Mouse (Mus musculus): ENCODE data around the gene Tmem144. TPM values are rescaled to one million over a fixed set of nuclear protein-coding genes. Genes with fewer than 3 reads are reported as not detected.

Tmem144 gene
- polyA plus RNA-seq (2015; fragmentation: Nextera tagmentation; extraction: Ambion mirVana): 3.5 and 4.0 TPM in 2 replicates

DNA sequence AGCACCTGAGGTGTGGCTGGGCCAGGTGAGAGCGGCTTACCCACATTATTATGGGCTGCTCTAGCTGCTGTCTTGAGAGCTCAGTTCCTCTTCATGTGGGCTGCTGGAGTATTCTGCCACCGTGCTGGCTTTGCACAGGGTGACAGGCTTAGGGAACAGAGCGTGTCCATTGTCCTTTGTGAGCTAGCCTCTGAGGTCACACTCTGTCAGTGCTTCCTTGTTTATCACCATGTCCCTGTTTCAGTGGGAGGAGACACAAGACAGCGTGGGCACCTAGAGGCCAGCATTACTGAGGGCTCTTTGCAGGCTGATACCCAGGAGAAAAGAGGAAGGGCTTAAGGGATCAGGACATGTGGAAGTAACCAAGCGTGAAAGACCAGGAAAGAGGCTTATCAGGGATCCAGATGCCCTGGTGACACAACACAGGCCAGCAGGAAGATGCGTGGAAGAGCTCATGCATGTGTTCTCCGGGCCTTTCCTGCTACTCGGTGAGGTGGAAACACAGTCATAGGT, at the start of gene Tmem144:
Tmem144 (minus strand) TSS at position 120 of the 513 bp plus-strand sequence.
- Histone ChIP-seq H3K36me3 (no peaks in the 10 kb centered on the region), H3K4me2 (no peak within 1 kb of the TSS), H3K27ac (no peak within 1 kb of the TSS), H3K4me1 (no peaks in the 10 kb centered on the region), H3K27me3 (no peaks in the 10 kb centered on the region), H3K9me3 (no peaks in the 10 kb centered on the region), H3K9ac (no peak within 1 kb of the TSS), H3K4me3 (no peak within 1 kb of the TSS)
- ATAC-seq (ENCODE audit: insufficient number of reproducible peaks, insufficient read depth, low FRiP score, low TSS enrichment, low read depth): no peak
- 45% methylated on average over 8 of the region's 8 CpGs for WGBS

DNA sequence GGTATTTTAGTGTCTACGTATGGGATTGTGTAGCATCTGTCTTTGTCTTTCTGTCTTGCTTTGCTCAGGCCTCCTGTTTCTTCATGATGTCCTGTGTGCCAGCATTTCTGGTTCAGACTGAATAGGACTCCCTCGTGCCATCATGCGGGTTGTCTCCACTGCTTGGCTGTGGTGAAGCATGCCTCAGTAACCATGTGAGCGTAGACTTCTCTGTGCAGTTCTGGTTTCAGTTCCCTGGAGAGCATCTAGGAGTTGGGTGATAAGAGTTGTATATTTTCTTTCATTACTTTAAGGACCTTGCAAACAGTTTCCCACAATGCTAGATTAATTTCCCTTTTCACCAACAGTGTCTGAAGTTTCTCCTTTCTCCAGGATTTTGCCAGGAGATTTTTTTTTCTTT, 49.2 kb upstream of the Tmem144 start:
- Histone ChIP-seq H3K4me3 (no peak overlapping the region), H3K4me2 (no peak overlapping the region), H3K9me3 (no peaks in the 10 kb centered on the region), H3K4me1 (peaks cover 9% of the 10 kb centered on the region; the same call in 1 of the 2 replicates), H3K9ac (no peak overlapping the region), H3K36me3 (no peaks in the 10 kb centered on the region), H3K27me3 (no peaks in the 10 kb centered on the region), H3K27ac (no peak overlapping the region)
- 86% methylated on average over 4 of the region's 4 CpGs for WGBS
- ATAC-seq (ENCODE audit: insufficient number of reproducible peaks, insufficient read depth, low FRiP score, low TSS enrichment, low read depth): no peak

DNA sequence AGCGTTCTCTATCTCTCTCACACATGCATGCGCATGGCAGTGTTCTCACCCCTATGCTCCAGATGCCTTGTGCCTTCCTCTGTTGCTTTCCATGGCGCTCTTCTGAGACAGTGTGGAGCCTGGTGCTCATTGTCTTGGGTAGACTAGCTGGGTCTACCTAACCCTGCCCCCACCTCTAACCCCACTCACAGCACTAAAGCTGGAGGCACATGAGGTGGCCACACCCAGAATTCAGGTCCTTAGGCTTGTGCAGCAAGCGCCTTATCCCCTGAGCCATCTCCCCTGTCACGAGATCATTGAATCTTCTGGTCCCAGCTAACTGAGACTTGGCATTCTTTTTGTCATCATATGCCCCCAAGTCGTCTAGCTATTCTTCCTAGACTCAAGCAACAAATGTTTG, 48.7 kb upstream of the Tmem144 start:
- no peaks in the 10 kb centered on the region for H3K36me3 ChIP-seq
- no peak overlapping the region for H3K4me2 ChIP-seq
- no peak overlapping the region for H3K9ac ChIP-seq
- peaks cover 9% of the 10 kb centered on the region; the same call in 1 of the 2 replicates for H3K4me1 ChIP-seq
- no peak overlapping the region for H3K4me3 ChIP-seq
- 82% methylated on average over 6 of the region's 6 CpGs for WGBS
- no peaks in the 10 kb centered on the region for H3K9me3 ChIP-seq
- ATAC-seq (ENCODE audit: insufficient number of reproducible peaks, insufficient read depth, low FRiP score, low TSS enrichment, low read depth): no peak
- no peak overlapping the region for H3K27ac ChIP-seq
- H3K27me3 ChIP-seq: no peaks in the 10 kb centered on the region

DNA sequence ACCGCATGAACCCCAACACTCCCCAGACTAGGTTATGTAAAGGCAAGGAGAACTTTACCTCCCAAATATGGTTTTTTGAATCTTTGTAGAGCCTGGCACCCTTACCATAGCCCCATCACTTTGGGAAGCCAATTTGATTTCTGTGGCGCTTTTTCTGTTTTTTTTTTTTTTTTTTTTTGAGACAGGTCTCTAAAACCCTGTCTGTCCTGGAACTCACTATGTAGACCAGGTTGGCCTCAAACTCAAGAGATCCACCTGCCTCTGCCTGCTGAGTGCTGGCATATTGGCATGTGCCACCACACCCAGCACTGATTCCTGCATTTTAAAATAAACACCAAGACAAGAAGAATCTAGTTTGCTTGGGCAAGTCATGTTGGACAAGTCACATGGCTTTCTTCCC, 47.9 kb upstream of the Tmem144 start:
- WGBS: 99% methylated on average over 2 of the region's 2 CpGs
- no peak for ATAC-seq (ENCODE audit: insufficient number of reproducible peaks, insufficient read depth, low FRiP score, low TSS enrichment, low read depth)
- Histone ChIP-seq H3K4me1 (peaks cover 9% of the 10 kb centered on the region; the same call in 1 of the 2 replicates), H3K36me3 (no peaks in the 10 kb centered on the region), H3K9me3 (no peaks in the 10 kb centered on the region), H3K4me3 (no peak overlapping the region), H3K27ac (no peak overlapping the region), H3K4me2 (no peak overlapping the region), H3K27me3 (no peaks in the 10 kb centered on the region), H3K9ac (no peak overlapping the region)

DNA sequence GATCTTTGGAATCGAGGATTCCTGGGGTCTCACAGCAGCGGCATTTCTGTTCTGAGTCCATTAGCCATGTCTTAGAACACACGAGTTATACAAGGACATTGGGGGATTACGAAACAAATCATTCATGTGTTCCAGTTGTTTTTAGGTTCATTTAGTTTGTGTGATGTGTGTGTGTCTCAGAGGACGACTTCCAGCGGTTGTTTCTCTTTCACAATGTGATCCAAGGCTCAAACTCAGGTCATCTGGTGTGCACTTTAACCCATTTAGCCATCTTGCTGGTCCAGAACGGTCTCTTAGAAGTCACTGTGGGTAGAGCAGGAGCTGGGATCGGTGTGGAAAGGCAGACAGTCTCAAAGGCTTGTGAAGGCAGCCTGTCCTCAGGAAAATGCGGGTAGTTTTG, 47.3 kb upstream of the Tmem144 start:
- no peak for ATAC-seq (ENCODE audit: insufficient number of reproducible peaks, insufficient read depth, low FRiP score, low TSS enrichment, low read depth)
- H3K4me1 ChIP-seq: peaks cover 9% of the 10 kb centered on the region; the same call in 1 of the 2 replicates
- H3K4me3 ChIP-seq: no peak overlapping the region
- no peak overlapping the region for H3K9ac ChIP-seq
- H3K4me2 ChIP-seq: no peak overlapping the region
- H3K9me3 ChIP-seq: no peaks in the 10 kb centered on the region
- no peak overlapping the region for H3K27ac ChIP-seq
- WGBS: 85% methylated on average over 9 of the region's 9 CpGs
- no peaks in the 10 kb centered on the region for H3K27me3 ChIP-seq
- H3K36me3 ChIP-seq: no peaks in the 10 kb centered on the region

DNA sequence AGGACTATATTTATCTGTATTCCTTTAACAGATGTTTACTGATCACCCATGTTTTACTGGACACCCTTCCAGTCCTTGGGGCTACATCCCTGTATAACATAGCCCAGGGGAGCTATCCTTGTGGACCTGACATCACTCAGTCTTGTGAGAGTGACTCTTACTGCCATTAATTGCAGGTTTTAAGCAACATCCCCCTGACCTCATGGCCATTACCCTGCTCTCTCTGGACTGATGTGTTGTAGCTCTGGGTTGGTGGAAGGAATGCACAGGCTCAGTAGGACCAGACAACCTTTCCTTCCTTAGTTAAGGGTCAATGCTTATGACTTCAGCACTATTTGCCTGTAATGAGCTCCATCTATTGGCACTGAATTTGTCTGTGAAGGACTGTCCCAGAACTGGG, 45.9 kb upstream of the Tmem144 start:
- Histone ChIP-seq H3K27me3 (no peaks in the 10 kb centered on the region), H3K4me3 (no peak overlapping the region), H3K4me2 (no peak overlapping the region), H3K9ac (no peak overlapping the region), H3K36me3 (no peaks in the 10 kb centered on the region), H3K9me3 (no peaks in the 10 kb centered on the region), H3K4me1 (peaks cover 9% of the 10 kb centered on the region; the same call in 1 of the 2 replicates), H3K27ac (0 out of 2 replicates have a peak overlapping the region, but pooled peaks have one; percentile 28)
- ATAC-seq (ENCODE audit: insufficient number of reproducible peaks, insufficient read depth, low FRiP score, low TSS enrichment, low read depth): no peak

DNA sequence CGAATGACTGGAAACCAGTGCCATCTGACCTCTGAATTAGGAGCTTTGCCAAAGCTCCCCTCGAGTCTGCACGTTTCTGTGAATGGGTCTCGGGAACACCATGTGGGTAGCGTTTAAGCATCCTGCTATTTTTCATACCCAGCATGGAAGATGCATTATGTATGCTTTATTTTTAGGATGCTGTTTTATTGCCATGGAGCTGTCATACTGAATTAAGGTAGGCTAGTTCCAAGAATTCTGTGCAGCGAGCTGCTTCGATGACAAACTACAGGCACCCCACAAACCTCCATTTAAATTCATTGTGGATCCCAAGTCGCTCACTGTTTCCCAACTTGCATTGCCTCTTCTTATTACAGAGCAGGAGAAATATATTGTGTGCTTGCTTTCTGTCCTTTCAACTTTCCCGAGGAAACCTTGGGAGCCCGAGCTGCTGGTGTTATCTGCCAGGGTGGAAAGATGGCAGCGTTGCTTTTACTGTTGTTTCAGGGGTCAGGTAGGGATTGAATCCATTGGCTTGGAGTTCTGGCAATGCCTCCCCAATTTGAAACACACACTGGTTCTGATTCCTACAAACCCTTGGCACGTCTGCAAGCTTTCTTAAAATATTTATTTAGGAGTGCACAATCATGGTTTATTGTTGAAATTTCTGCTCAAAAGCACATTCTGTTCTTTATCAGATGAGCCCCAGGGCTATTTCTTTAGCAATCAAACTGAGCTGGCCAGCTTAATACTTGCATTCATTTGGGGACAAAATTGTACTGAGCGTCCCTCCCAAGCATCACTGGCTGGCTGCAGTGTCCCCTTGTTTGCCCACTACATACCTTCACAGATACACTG, 45.2 kb upstream of the Tmem144 start:
- Histone ChIP-seq H3K36me3 (no peaks in the 10 kb centered on the region), H3K4me3 (no peak overlapping the region), H3K4me1 (peaks cover 9% of the 10 kb centered on the region; the same call in 1 of the 2 replicates), H3K27me3 (no peaks in the 10 kb centered on the region), H3K4me2 (peak overlapping the region; percentile 7; the same call in 1 of the 2 replicates), H3K9ac (no peak overlapping the region), H3K9me3 (no peaks in the 10 kb centered on the region), H3K27ac (0 out of 2 replicates have a peak overlapping the region, but pooled peaks have one; percentile 28)
- ATAC-seq (ENCODE audit: insufficient number of reproducible peaks, insufficient read depth, low FRiP score, low TSS enrichment, low read depth): no peak
- 49% methylated on average over 13 of the region's 13 CpGs for WGBS

DNA sequence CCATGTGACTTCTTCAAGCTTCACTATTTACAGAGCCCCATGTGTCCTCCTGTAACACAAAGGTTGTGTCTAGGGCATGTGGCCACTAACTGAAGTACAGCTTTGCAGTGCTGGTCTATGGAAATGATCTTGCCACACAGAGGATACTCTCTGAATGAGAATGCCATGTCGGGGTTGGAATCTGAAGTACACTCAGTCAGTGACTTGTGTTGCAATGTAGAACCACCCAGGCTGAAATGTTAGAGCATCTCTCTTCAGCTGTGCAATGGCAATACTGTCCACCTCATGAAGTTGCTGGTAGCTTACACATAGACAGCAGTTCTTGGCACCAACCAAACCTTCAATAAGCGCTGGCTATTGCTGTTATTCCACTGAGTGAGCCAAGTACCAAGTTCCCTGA, 35.4 kb upstream of the Tmem144 start:
- H3K4me1 ChIP-seq: peaks cover 18% of the 10 kb centered on the region
- H3K9me3 ChIP-seq: no peaks in the 10 kb centered on the region
- no peak overlapping the region for H3K4me3 ChIP-seq
- H3K27me3 ChIP-seq: no peaks in the 10 kb centered on the region
- H3K27ac ChIP-seq: no peak overlapping the region
- ATAC-seq (ENCODE audit: insufficient number of reproducible peaks, insufficient read depth, low FRiP score, low TSS enrichment, low read depth): no peak
- 92% methylated on average over 2 of the region's 2 CpGs for WGBS
- no peak overlapping the region; the same call in 1 of the 2 replicates for H3K4me2 ChIP-seq
- H3K9ac ChIP-seq: no peak overlapping the region
- no peaks in the 10 kb centered on the region for H3K36me3 ChIP-seq

DNA sequence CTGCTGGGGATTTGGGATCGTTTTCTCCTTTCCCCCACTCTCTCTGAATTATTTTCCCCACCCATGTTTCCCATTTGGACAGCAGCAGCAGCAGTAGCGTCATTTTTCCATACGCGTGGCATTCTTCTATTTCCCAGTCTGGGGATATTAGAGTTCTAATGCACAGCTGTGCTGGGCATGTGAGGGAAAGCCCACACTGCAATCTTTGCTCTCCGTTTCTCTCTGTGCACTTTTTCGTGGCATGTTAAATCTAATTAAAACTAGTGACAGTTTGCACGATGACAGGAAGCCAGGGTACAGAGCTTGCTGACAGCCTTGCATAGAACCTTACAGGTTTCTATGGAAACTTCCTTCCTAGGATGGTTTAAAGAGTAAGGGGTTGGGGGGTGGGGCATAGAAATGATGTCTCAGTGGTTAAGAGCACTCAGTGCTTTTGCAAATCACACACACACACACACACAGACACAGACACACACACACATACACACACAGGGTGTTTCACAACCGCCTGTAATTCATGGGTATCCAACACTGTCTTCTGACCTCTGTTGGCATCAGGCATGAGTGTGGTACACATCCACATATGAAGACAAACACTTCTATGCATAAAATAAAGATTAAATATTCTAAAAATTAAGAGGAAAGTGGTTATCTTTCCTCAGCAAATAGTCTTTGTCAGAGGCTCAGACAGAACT, 34.7 kb upstream of the Tmem144 start:
- 31% methylated on average over 8 of the region's 8 CpGs for WGBS

DNA sequence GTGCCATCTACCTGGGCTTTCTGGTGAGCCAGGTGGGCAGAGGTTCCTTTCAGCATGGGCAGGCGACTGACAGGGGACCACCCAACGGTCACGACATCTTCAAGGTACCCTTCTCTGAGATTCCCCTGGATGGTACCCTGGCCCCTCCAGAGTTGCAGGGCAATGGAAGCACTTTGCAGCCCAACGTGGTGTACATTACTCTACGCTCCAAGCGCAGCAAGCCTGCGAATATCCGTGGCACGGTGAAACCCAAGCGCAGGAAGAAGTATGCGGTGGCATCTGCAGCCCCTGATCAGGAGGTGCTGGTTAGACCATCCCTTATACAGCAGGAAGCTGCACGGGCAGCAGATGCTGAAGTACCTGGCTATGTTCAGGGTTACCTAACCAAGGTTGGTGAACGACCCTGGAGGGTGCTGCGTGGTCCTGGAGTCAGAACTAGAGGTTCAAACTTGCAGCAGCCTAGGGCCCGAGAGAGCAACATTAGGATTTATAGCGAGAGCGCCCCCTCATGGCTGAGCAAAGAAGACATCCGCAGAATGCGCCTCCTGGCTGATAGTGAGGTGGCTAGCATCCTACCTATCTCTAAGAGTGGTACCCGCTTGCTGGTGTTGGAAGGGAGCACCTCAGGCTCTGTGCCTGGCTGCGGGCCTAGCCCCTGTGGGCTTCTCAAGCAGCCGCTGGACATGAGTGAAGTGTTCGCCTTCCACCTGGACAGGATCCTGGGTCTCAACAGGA, 34.0 kb upstream of the Tmem144 start:
- H3K9ac ChIP-seq: 0 out of 2 replicates have a peak overlapping the region, but pooled peaks have one; percentile 27
- H3K36me3 ChIP-seq: no peaks in the 10 kb centered on the region
- no peak overlapping the region for H3K27ac ChIP-seq
- 83% methylated on average over 23 of the region's 23 CpGs for WGBS
- ATAC-seq (ENCODE audit: insufficient number of reproducible peaks, insufficient read depth, low FRiP score, low TSS enrichment, low read depth): 0 out of 2 replicates have a peak, but pooled peaks have one; percentile 64
- H3K4me2 ChIP-seq: peak overlapping the region; percentile 44
- H3K4me3 ChIP-seq: peak overlapping the region; percentile 24
- no peaks in the 10 kb centered on the region for H3K9me3 ChIP-seq
- no peaks in the 10 kb centered on the region for H3K27me3 ChIP-seq
- H3K4me1 ChIP-seq: peaks cover 18% of the 10 kb centered on the region

More for the DNA sequence above, 34.7 kb upstream of the Tmem144 start:
- Histone ChIP-seq H3K9me3 (no peaks in the 10 kb centered on the region), H3K27me3 (no peaks in the 10 kb centered on the region), H3K36me3 (no peaks in the 10 kb centered on the region), H3K27ac (no peak overlapping the region), H3K4me2 (peak overlapping the region; percentile 44), H3K4me3 (peak overlapping the region; percentile 24; the same call in 1 of the 2 replicates), H3K4me1 (peaks cover 18% of the 10 kb centered on the region), H3K9ac (no peak overlapping the region)
- no peak for ATAC-seq (ENCODE audit: insufficient number of reproducible peaks, insufficient read depth, low FRiP score, low TSS enrichment, low read depth)

Measured in embryonic facial prominence, embryonic 13.5 days (tissue).